Mouse (Mus musculus): Measurements from ENCODE around the gene Gm16181. TPM values are rescaled to one million over a fixed set of nuclear protein-coding genes. Genes with fewer than 3 reads are reported as not detected.
A peak's percentile ranks its signal among the peaks of the same experiment; 100 is the strongest.

Gm16181 gene
- polyA plus RNA-seq, 1 experiment, result 1.2 TPM

GRCm38 (mm10) chr17:35257824-35258491 is 37.3 kb downstream of the Gm16181 start:
- peak; percentile 95 for DNase-seq

GRCm38 (mm10) chr17:35258492-35259478 is 38.2 kb downstream of the Gm16181 start:
- TF ChIP-seq CTCF (IDR thresholded peaks at IDR 0.05; ENCODE audit: insufficient read depth, low read length) (0 out of 2 replicates have a peak, but pooled peaks have one; percentile 19), POLR2A (IDR thresholded peaks at IDR 0.05; ENCODE audit: borderline replicate concordance, extremely low read depth, low read depth, low read length) (no peak)
- no peak overlapping the region for H3K4me3 ChIP-seq (replicated peaks; ENCODE audit: extremely low read depth, low read depth, low read length)
- no peak for DNase-seq
- H3K4me1 ChIP-seq (ENCODE audit: control insufficient read depth, insufficient read depth, low read length), result peaks cover 8% of the 10 kb centered on the region
- 33% methylated on average over 14 of the region's 14 CpGs for WGBS

More at GRCm38 (mm10) chr17:35257824-35258491, 37.3 kb downstream of the Gm16181 start:
- 3% methylated on average over 17 of the region's 17 CpGs for WGBS
- peaks cover 8% of the 10 kb centered on the region for H3K4me1 ChIP-seq (ENCODE audit: control insufficient read depth, insufficient read depth, low read length)
- TF ChIP-seq POLR2A (IDR thresholded peaks at IDR 0.05; ENCODE audit: borderline replicate concordance, extremely low read depth, low read depth, low read length) (no peak), CTCF (IDR thresholded peaks at IDR 0.05; ENCODE audit: insufficient read depth, low read length) (peak; percentile 84)
- H3K4me3 ChIP-seq (replicated peaks; ENCODE audit: extremely low read depth, low read depth, low read length), result peak overlapping the region; percentile 73

GRCm38 (mm10) chr17:35259621-35260020 is 39.0 kb downstream of the Gm16181 start:
- Histone ChIP-seq H3K4me1 (ENCODE audit: control insufficient read depth, insufficient read depth, low read length) (peaks cover 8% of the 10 kb centered on the region), H3K4me3 (replicated peaks; ENCODE audit: extremely low read depth, low read depth, low read length) (no peak overlapping the region)
- no peak for DNase-seq
- WGBS, result 69% methylated on average over 4 of the region's 4 CpGs
- TF ChIP-seq CTCF (IDR thresholded peaks at IDR 0.05; ENCODE audit: insufficient read depth, low read length), result no peak

GRCm38 (mm10) chr17:35261651-35262050 is 41.0 kb downstream of the Gm16181 start:
- TF ChIP-seq POLR2A (IDR thresholded peaks at IDR 0.05; ENCODE audit: borderline replicate concordance, extremely low read depth, low read depth, low read length) (no peak), CTCF (IDR thresholded peaks at IDR 0.05; ENCODE audit: insufficient read depth, low read length) (no peak)
- 77% methylated on average over 13 of the region's 13 CpGs for WGBS

GRCm38 (mm10) chr17:35262664-35263522 is 42.3 kb downstream of the Gm16181 start, which contains the start of gene H2-D1:
Gene H2-D1 (plus strand): TSS chr17:35262730.
- WGBS, result under 1% methylated on average over 71 of the region's 73 CpGs
- H3K4me1 ChIP-seq (ENCODE audit: control insufficient read depth, insufficient read depth, low read length), result peaks cover 5% of the 10 kb centered on the region
- TF ChIP-seq CTCF (IDR thresholded peaks at IDR 0.05; ENCODE audit: insufficient read depth, low read length) (no peak), POLR2A (IDR thresholded peaks at IDR 0.05; ENCODE audit: borderline replicate concordance, extremely low read depth, low read depth, low read length) (peak; percentile 97)
- peak within 1 kb of the TSS; percentile 89 for H3K4me3 ChIP-seq (replicated peaks; ENCODE audit: extremely low read depth, low read depth, low read length)
- DNase-seq, result peak; percentile 100

More at GRCm38 (mm10) chr17:35261651-35262050, 41.0 kb downstream of the Gm16181 start:
- Histone ChIP-seq H3K4me3 (replicated peaks; ENCODE audit: extremely low read depth, low read depth, low read length) (no peak overlapping the region), H3K4me1 (ENCODE audit: control insufficient read depth, insufficient read depth, low read length) (peaks cover 8% of the 10 kb centered on the region)
- no peak for DNase-seq

- H3K4me1 ChIP-seq (ENCODE audit: control insufficient read depth, insufficient read depth, low read length), result peaks cover 4% of the 10 kb centered on the region
- 2% methylated on average over 31 of the region's 31 CpGs for WGBS
- no peak for DNase-seq
- no peak for TF ChIP-seq POLR2A (IDR thresholded peaks at IDR 0.05; ENCODE audit: borderline replicate concordance, extremely low read depth, low read depth, low read length)
- TF ChIP-seq CTCF (IDR thresholded peaks at IDR 0.05; ENCODE audit: insufficient read depth, low read length), result no peak
- peak overlapping the region; percentile 89 for H3K4me3 ChIP-seq (replicated peaks; ENCODE audit: extremely low read depth, low read depth, low read length)
Measured at GRCm38 (mm10) chr17:35263523-35263883, 42.9 kb downstream of the Gm16181 start.

GRCm38 (mm10) chr17:35267399-35268086 is 46.9 kb downstream of the Gm16181 start:
- 75% methylated on average over 1 of the region's 1 CpGs for WGBS
- H3K4me1 ChIP-seq (ENCODE audit: control insufficient read depth, insufficient read depth, low read length), result no peaks in the 10 kb centered on the region; the same call in 1 of the 2 replicates
- H3K4me3 ChIP-seq (replicated peaks; ENCODE audit: extremely low read depth, low read depth, low read length), result no peak overlapping the region
- no peak for DNase-seq
- TF ChIP-seq CTCF (IDR thresholded peaks at IDR 0.05; ENCODE audit: insufficient read depth, low read length), result no peak
- no peak for TF ChIP-seq POLR2A (IDR thresholded peaks at IDR 0.05; ENCODE audit: borderline replicate concordance, extremely low read depth, low read depth, low read length)

GRCm38 (mm10) chr17:35269653-35270347 is 49.2 kb downstream of the Gm16181 start:
- TF ChIP-seq CTCF (IDR thresholded peaks at IDR 0.05; ENCODE audit: insufficient read depth, low read length) (no peak), POLR2A (IDR thresholded peaks at IDR 0.05; ENCODE audit: borderline replicate concordance, extremely low read depth, low read depth, low read length) (no peak)
- WGBS, result 23% methylated on average over 3 of the region's 3 CpGs
- no peak overlapping the region for H3K4me3 ChIP-seq (replicated peaks; ENCODE audit: extremely low read depth, low read depth, low read length)
- DNase-seq, result no peak
- H3K4me1 ChIP-seq (ENCODE audit: control insufficient read depth, insufficient read depth, low read length), result no peaks in the 10 kb centered on the region; the same call in 1 of the 2 replicates

All from lung, adult 2 months (tissue).